Mouse (Mus musculus) thymus, adult 2 months (tissue): ENCODE measurements around the gene Slc38a5. TPM values are rescaled to one million over a fixed set of nuclear protein-coding genes. Genes with fewer than 3 reads are reported as not detected.
A peak's percentile ranks its signal among the peaks of the same experiment; 100 is the strongest.
"Not testable (repeated sequence)": the region's sequence is repeated elsewhere in the genome, so short reads cannot be mapped to it uniquely, and the experiment has no call there.

Experiments used
- DNase-seq: peaks from one replicate; pipeline ENCODE4 v3.0.0; 2021
- H3K27ac ChIP-seq: fragments of 200-500 bp; 2 replicates; pipeline ENCODE4 v1.5.1; 2012; ENCODE audit warnings: low read length, control low read depth; ENCODE audit not compliant: control insufficient read depth, insufficient read depth
- H3K27me3 ChIP-seq: fragments of 200-500 bp; 2 replicates; pipeline ENCODE4 v1.6.1; 2012; ENCODE audit warnings: mild to moderate bottlenecking, low read length, moderate library complexity, mixed read lengths; ENCODE audit not compliant: control insufficient read depth, insufficient read depth
- H3K36me3 ChIP-seq: fragments of 200-500 bp; 2 replicates; pipeline ENCODE4 v1.6.1; 2012; ENCODE audit warnings: mild to moderate bottlenecking, low read length, moderate library complexity; ENCODE audit not compliant: control insufficient read depth, insufficient read depth
- H3K4me1 ChIP-seq: fragments of 200-500 bp; replicated peaks from 2 replicates; pipeline ENCODE4 v1.6.1; 2012; ENCODE audit warnings: low read length; ENCODE audit not compliant: control insufficient read depth, insufficient read depth
- H3K4me3 ChIP-seq: fragments of 200-500 bp; 2 replicates; pipeline ENCODE4 v1.5.1; 2012; ENCODE audit warnings: mild to moderate bottlenecking, low read length, control low read depth, moderate library complexity; ENCODE audit not compliant: control insufficient read depth, insufficient read depth
- CTCF ChIP-seq: fragments of 200-500 bp; IDR thresholded peaks from 2 replicates; pipeline ENCODE4 v1.5.1; 2012; ENCODE audit warnings: mild to moderate bottlenecking, control low read depth, low read length, moderate library complexity, borderline replicate concordance; ENCODE audit not compliant: control insufficient read depth, poor library complexity, insufficient read depth; ENCODE audit errors: extremely low read depth
- POLR2A ChIP-seq: fragments of 200-500 bp; IDR thresholded peaks from 2 replicates; pipeline ENCODE4 v1.6.1; 2012; ENCODE audit warnings: mild to moderate bottlenecking, low read length, control low read depth, moderate library complexity; ENCODE audit not compliant: control insufficient read depth, poor library complexity, insufficient read depth; ENCODE audit errors: extremely low read depth
- WGBS: fragments of 180-500 bp; shearing (Covaris S2); methylation state at CpG from one replicate; pipeline ENCODE4 v1.1.7; 2018; 5-methylcytosine and 5-hydroxymethylcytosine counted together
- polyA plus RNA-seq: library from polyadenylated mRNA; depleted of rRNA; stranded (reverse); fragments of >200 nt; gene quantifications from 2 replicates; pipeline ENCODE4 v1.2.3, GENCODE M21; 2012; rRNA removed

Slc38a5 gene
- polyA plus RNA-seq, 1 experiment = 0.36 TPM

GRCm38 (mm10) chrX:8314905-8315304 lies 44.0 kb downstream of the Slc38a5 start:
- H3K4me3 ChIP-seq, H3K27me3 ChIP-seq, H3K36me3 ChIP-seq, H3K4me1 ChIP-seq, H3K27ac ChIP-seq: not testable (repeated sequence)
- 23% methylated on average over 7 of the region's 7 CpGs for WGBS
- TF ChIP-seq CTCF = peak; percentile 54; the same call in 1 of the 2 replicates
- peak; percentile 76 for DNase-seq

GRCm38 (mm10) chrX:8327124-8327523 lies 56.2 kb downstream of the Slc38a5 start, which contains the start of gene Ssxb10:
TSS of gene Ssxb10 (plus strand) at chrX:8327424.
- WGBS = 82% methylated on average over 2 of the region's 2 CpGs
- Histone ChIP-seq H3K36me3 (no peaks in the 10 kb centered on the region), H3K4me1 (no peaks in the 10 kb centered on the region), H3K27ac (no peak within 1 kb of the TSS), H3K4me3 (no peak within 1 kb of the TSS), H3K27me3 (no peaks in the 10 kb centered on the region)
- DNase-seq = no peak
- TF ChIP-seq POLR2A = no peak
- TF ChIP-seq CTCF = no peak

Other genes with a start within 250 kb of the Slc38a5 start
- 69.4 and 74.6 TPM in 2 replicates for gene Suv39h1, start 196.4 kb upstream of the Slc38a5 start, polyA plus RNA-seq
- gene Was, start 180.6 kb upstream of the Slc38a5 start, polyA plus RNA-seq = 88.5 and 102 TPM in 2 replicates
- gene Wdr13, start 138.2 kb upstream of the Slc38a5 start, polyA plus RNA-seq = 128 and 141 TPM in 2 replicates
- gene Rbm3, start 125.3 kb upstream of the Slc38a5 start, polyA plus RNA-seq = 220 and 225 TPM in 2 replicates
- 35.0 and 36.3 TPM in 2 replicates for gene Tbc1d25, start 95.0 kb upstream of the Slc38a5 start, polyA plus RNA-seq
- 71.1 and 98.2 TPM in 2 replicates for gene Ebp, start 77.6 kb upstream of the Slc38a5 start, polyA plus RNA-seq
- gene Porcn, start 64.6 kb upstream of the Slc38a5 start, polyA plus RNA-seq = 4.7 and 5.3 TPM in 2 replicates
- gene Ftsj1, start 18.7 kb upstream of the Slc38a5 start, polyA plus RNA-seq = 50.2 and 50.9 TPM in 2 replicates
- gene Ssxb10, start 56.3 kb downstream of the Slc38a5 start, polyA plus RNA-seq = not detected in 2 replicates
- not detected in 2 replicates for gene Ssxb9, start 95.8 kb downstream of the Slc38a5 start, polyA plus RNA-seq
- not detected in 2 replicates for gene Ssxb1, start 142.2 kb downstream of the Slc38a5 start, polyA plus RNA-seq
- gene Ssxb2, start 190.6 kb downstream of the Slc38a5 start, polyA plus RNA-seq = not detected in 2 replicates